Mouse (Mus musculus) limb, embryonic 12.5 days (tissue): ENCODE measurements around the gene Map1b. TPM values are rescaled to one million over a fixed set of nuclear protein-coding genes. Genes with fewer than 3 reads are reported as not detected.
A peak's percentile ranks its signal among the peaks of the same experiment; 100 is the strongest.

Source experiments
- ATAC-seq: fragments of 200-750 bp; cut with Nextera tagmentation; 2 replicates; pipeline ENCODE4 v1.8.0; 2017; ENCODE audit warnings: low read depth, moderate TSS enrichment; ENCODE audit not compliant: insufficient number of reproducible peaks, insufficient read depth, low FRiP score, low TSS enrichment
- H3K27ac ChIP-seq: fragments of 300-500 bp; sonication (generic); 2 replicates; pipeline ENCODE4 v1.5.1; 2016; ENCODE audit warnings: mild to moderate bottlenecking, moderate library complexity
- H3K27me3 ChIP-seq: fragments of 300-500 bp; sonication (generic); 2 replicates; pipeline ENCODE4 v1.6.1; 2016; ENCODE audit warnings: mild to moderate bottlenecking, moderate library complexity
- H3K36me3 ChIP-seq: fragments of 300-500 bp; sonication (generic); 2 replicates; pipeline ENCODE4 v1.6.1; 2016; ENCODE audit warnings: mild to moderate bottlenecking, moderate library complexity
- H3K4me1 ChIP-seq: fragments of 300-500 bp; sonication (generic); replicated peaks from 2 replicates; pipeline ENCODE4 v1.6.1; 2016
- H3K4me2 ChIP-seq: fragments of 300-500 bp; sonication (generic); 2 replicates; pipeline ENCODE4 v1.6.1; 2016; ENCODE audit warnings: mild to moderate bottlenecking, moderate library complexity
- H3K4me3 ChIP-seq: fragments of 300-500 bp; sonication (generic); replicated peaks from 2 replicates; pipeline ENCODE4 v1.5.1; 2016; ENCODE audit warnings: mild to moderate bottlenecking
- H3K9ac ChIP-seq: fragments of 300-500 bp; sonication (generic); replicated peaks from 2 replicates; pipeline ENCODE4 v1.6.1; 2016; ENCODE audit warnings: mild to moderate bottlenecking, moderate library complexity
- H3K9me3 ChIP-seq: fragments of 300-500 bp; sonication (generic); 2 replicates; pipeline ENCODE4 v1.6.1; 2016; ENCODE audit warnings: mild to moderate bottlenecking, moderate library complexity
- WGBS: fragments of 180-500 bp; shearing (Covaris S2); methylation state at CpG from one replicate; pipeline ENCODE4 v1.1.7; 2016; 5-methylcytosine and 5-hydroxymethylcytosine counted together
- polyA plus RNA-seq: library from polyadenylated mRNA; unstranded; fragments of >200 nt; fragmentation: Nextera tagmentation; extraction: Ambion mirVana; gene quantifications from 2 replicates; pipeline ENCODE4 v1.2.1, GENCODE M21; 2016

The Map1b gene
- polyA plus RNA-seq, 1 experiment from 2014 or later = 137 TPM

- peaks cover 19% of the 10 kb centered on the region for H3K36me3 ChIP-seq
- H3K27ac ChIP-seq = peak overlapping the region; percentile 54; the same call in 1 of the 2 replicates
- no peaks in the 10 kb centered on the region for H3K27me3 ChIP-seq
- H3K4me2 ChIP-seq = peak overlapping the region; percentile 23
- 32% methylated on average over 13 of the region's 13 CpGs for WGBS
- H3K4me3 ChIP-seq = no peak overlapping the region
- H3K9ac ChIP-seq = no peak overlapping the region
- H3K4me1 ChIP-seq = peaks cover 38% of the 10 kb centered on the region
- no peaks in the 10 kb centered on the region for H3K9me3 ChIP-seq
- no peak for ATAC-seq
Measured at GRCm38 (mm10) chr13:99502126-99502744, 14.1 kb downstream of the Map1b start.

- Histone ChIP-seq H3K4me3 (no peak overlapping the region), H3K27ac (peak overlapping the region; percentile 54; the same call in 1 of the 2 replicates), H3K27me3 (no peaks in the 10 kb centered on the region), H3K9ac (no peak overlapping the region), H3K9me3 (no peaks in the 10 kb centered on the region), H3K4me1 (peaks cover 38% of the 10 kb centered on the region), H3K4me2 (no peak overlapping the region), H3K36me3 (peaks cover 16% of the 10 kb centered on the region)
- WGBS = 58% methylated on average over 7 of the region's 7 CpGs
- no peak for ATAC-seq
Measured at GRCm38 (mm10) chr13:99501393-99501792, 14.9 kb downstream of the Map1b start.

- Histone ChIP-seq H3K4me3 (no peak overlapping the region), H3K9me3 (no peaks in the 10 kb centered on the region), H3K4me2 (no peak overlapping the region), H3K36me3 (peaks cover 12% of the 10 kb centered on the region), H3K27ac (peak overlapping the region; percentile 37), H3K4me1 (peaks cover 35% of the 10 kb centered on the region), H3K27me3 (no peaks in the 10 kb centered on the region), H3K9ac (no peak overlapping the region)
- ATAC-seq = no peak; the same call in 1 of the 2 replicates
- WGBS = 44% methylated on average over 3 of the region's 3 CpGs
Measured at GRCm38 (mm10) chr13:99500609-99501008, 15.7 kb downstream of the Map1b start.

- H3K27ac ChIP-seq = no peak overlapping the region
- no peak overlapping the region for H3K9ac ChIP-seq
- 0 out of 2 replicates have a peak, but pooled peaks cover 4% of the 10 kb centered on the region for H3K36me3 ChIP-seq
- ATAC-seq = no peak
- WGBS = 64% methylated on average over 9 of the region's 9 CpGs
- peaks cover 35% of the 10 kb centered on the region for H3K4me1 ChIP-seq
- H3K4me3 ChIP-seq = no peak overlapping the region
- no peaks in the 10 kb centered on the region for H3K27me3 ChIP-seq
- H3K9me3 ChIP-seq = no peaks in the 10 kb centered on the region
- no peak overlapping the region for H3K4me2 ChIP-seq
Measured at GRCm38 (mm10) chr13:99499764-99500163, 16.6 kb downstream of the Map1b start.

- Histone ChIP-seq H3K9me3 (no peaks in the 10 kb centered on the region), H3K36me3 (0 out of 2 replicates have a peak, but pooled peaks cover 3% of the 10 kb centered on the region), H3K4me3 (no peak overlapping the region), H3K9ac (no peak overlapping the region), H3K4me2 (no peak overlapping the region), H3K4me1 (peaks cover 13% of the 10 kb centered on the region), H3K27ac (no peak overlapping the region), H3K27me3 (no peaks in the 10 kb centered on the region)
- 85% methylated on average over 7 of the region's 7 CpGs for WGBS
- no peak for ATAC-seq
Measured at GRCm38 (mm10) chr13:99496106-99496505, 20.2 kb downstream of the Map1b start.

- ATAC-seq = no peak
- Histone ChIP-seq H3K4me3 (no peak overlapping the region), H3K4me2 (no peak overlapping the region), H3K27ac (no peak overlapping the region), H3K9ac (no peak overlapping the region), H3K36me3 (0 out of 2 replicates have a peak, but pooled peaks cover 3% of the 10 kb centered on the region), H3K27me3 (no peaks in the 10 kb centered on the region), H3K9me3 (no peaks in the 10 kb centered on the region), H3K4me1 (0 out of 2 replicates have a peak, but pooled peaks cover 4% of the 10 kb centered on the region)
- WGBS = 92% methylated on average over 10 of the region's 10 CpGs
Measured at GRCm38 (mm10) chr13:99494416-99494815, 21.9 kb downstream of the Map1b start.

- H3K4me2 ChIP-seq = no peak overlapping the region
Measured at GRCm38 (mm10) chr13:99493304-99493904, 22.9 kb downstream of the Map1b start.

GRCm38 (mm10) chr13:99492619-99493303 lies 23.6 kb downstream of the Map1b start:
- Histone ChIP-seq H3K4me3 (no peak overlapping the region), H3K27me3 (no peaks in the 10 kb centered on the region), H3K9me3 (no peaks in the 10 kb centered on the region), H3K4me2 (no peak overlapping the region), H3K9ac (no peak overlapping the region), H3K36me3 (no peaks in the 10 kb centered on the region), H3K4me1 (0 out of 2 replicates have a peak, but pooled peaks cover 4% of the 10 kb centered on the region), H3K27ac (peak overlapping the region; percentile 29; the same call in 1 of the 2 replicates)
- ATAC-seq = no peak
- WGBS = 80% methylated on average over 7 of the region's 7 CpGs

More at GRCm38 (mm10) chr13:99493304-99493904, 22.9 kb downstream of the Map1b start:
- 93% methylated on average over 5 of the region's 5 CpGs for WGBS
- 0 out of 2 replicates have a peak, but pooled peaks cover 3% of the 10 kb centered on the region for H3K36me3 ChIP-seq
- no peak overlapping the region for H3K9ac ChIP-seq
- H3K9me3 ChIP-seq = no peaks in the 10 kb centered on the region
- no peak overlapping the region for H3K4me3 ChIP-seq
- no peak overlapping the region for H3K27ac ChIP-seq
- H3K27me3 ChIP-seq = no peaks in the 10 kb centered on the region
- 0 out of 2 replicates have a peak, but pooled peaks cover 4% of the 10 kb centered on the region for H3K4me1 ChIP-seq
- no peak for ATAC-seq

GRCm38 (mm10) chr13:99489998-99490397 lies 26.3 kb downstream of the Map1b start:
- Histone ChIP-seq H3K36me3 (no peaks in the 10 kb centered on the region), H3K9ac (no peak overlapping the region), H3K4me2 (no peak overlapping the region), H3K9me3 (no peaks in the 10 kb centered on the region), H3K4me1 (peaks cover 4% of the 10 kb centered on the region; the same call in 1 of the 2 replicates), H3K27me3 (no peaks in the 10 kb centered on the region), H3K4me3 (no peak overlapping the region), H3K27ac (no peak overlapping the region)
- WGBS = 94% methylated on average over 4 of the region's 4 CpGs
- no peak for ATAC-seq

GRCm38 (mm10) chr13:99489175-99489574 lies 27.2 kb downstream of the Map1b start:
- Histone ChIP-seq H3K9ac (no peak overlapping the region), H3K4me2 (no peak overlapping the region), H3K27ac (no peak overlapping the region), H3K4me3 (no peak overlapping the region), H3K36me3 (no peaks in the 10 kb centered on the region), H3K27me3 (no peaks in the 10 kb centered on the region), H3K9me3 (no peaks in the 10 kb centered on the region), H3K4me1 (peaks cover 4% of the 10 kb centered on the region; the same call in 1 of the 2 replicates)
- WGBS = 93% methylated on average over 5 of the region's 5 CpGs
- no peak for ATAC-seq

GRCm38 (mm10) chr13:99485861-99486260 lies 30.5 kb downstream of the Map1b start:
- WGBS = 94% methylated on average over 9 of the region's 9 CpGs

More at GRCm38 (mm10) chr13:99485861-99486260, 30.5 kb downstream of the Map1b start:
- Histone ChIP-seq H3K4me1 (peaks cover 12% of the 10 kb centered on the region), H3K9me3 (no peaks in the 10 kb centered on the region), H3K27me3 (no peaks in the 10 kb centered on the region), H3K9ac (no peak overlapping the region), H3K27ac (no peak overlapping the region), H3K4me3 (no peak overlapping the region), H3K36me3 (no peaks in the 10 kb centered on the region), H3K4me2 (no peak overlapping the region)
- ATAC-seq = no peak
